Mouse (Mus musculus): ENCODE measurements around the gene Tcf15. TPM values are rescaled to one million over a fixed set of nuclear protein-coding genes. Genes with fewer than 3 reads are reported as not detected.
A peak's percentile ranks its signal among the peaks of the same experiment; 100 is the strongest.

Gene Tcf15
- polyA plus RNA-seq, 1 experiment from 2014 or later = 11.0 TPM

- Histone ChIP-seq H3K4me2 (no peak overlapping the region), H3K27ac (ENCODE audit: low read depth) (no peak overlapping the region), H3K9ac (no peak overlapping the region), H3K27me3 (ENCODE audit: insufficient read depth, low read length) (peaks cover 7% of the 10 kb centered on the region), H3K4me3 (ENCODE audit: low read depth, low read length) (no peak overlapping the region), H3K4me1 (ENCODE audit: insufficient read depth) (no peaks in the 10 kb centered on the region), H3K9me3 (ENCODE audit: low read depth, low read length) (no peaks in the 10 kb centered on the region), H3K36me3 (ENCODE audit: insufficient read depth) (no peaks in the 10 kb centered on the region)
- 7% methylated on average over 7 of the region's 7 CpGs for WGBS
- peak; percentile 100 for TF ChIP-seq CTCF (IDR thresholded peaks at IDR 0.05; ENCODE audit: low read depth)
- peak; percentile 89 for ATAC-seq (ENCODE audit: insufficient read depth)
- peak; percentile 98 for DNase-seq
These were observed 31.4 kb upstream of the Tcf15 start for GRCm38 (mm10) chr2:152111920-152112319.

DNA sequence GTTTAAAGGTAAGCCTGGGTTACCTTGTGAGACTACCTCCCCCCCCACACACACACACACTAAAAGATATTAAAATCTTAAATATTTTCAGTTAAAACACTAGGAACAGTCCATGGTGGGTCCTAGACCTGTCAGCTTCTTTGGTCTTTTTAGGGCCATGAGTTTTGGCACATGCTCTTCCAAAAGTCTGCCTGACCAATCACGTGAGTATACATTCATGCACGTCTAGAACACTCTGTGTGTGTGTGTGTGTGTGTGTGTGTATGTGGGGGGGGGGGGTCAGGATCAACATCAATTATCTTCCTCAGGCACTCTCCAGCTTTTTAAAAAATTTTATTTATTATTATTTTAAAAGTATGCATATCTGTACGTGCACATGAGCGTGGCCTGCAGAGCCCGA is 30.9 kb upstream of the Tcf15 start:
- H3K9ac ChIP-seq = no peak overlapping the region

DNA sequence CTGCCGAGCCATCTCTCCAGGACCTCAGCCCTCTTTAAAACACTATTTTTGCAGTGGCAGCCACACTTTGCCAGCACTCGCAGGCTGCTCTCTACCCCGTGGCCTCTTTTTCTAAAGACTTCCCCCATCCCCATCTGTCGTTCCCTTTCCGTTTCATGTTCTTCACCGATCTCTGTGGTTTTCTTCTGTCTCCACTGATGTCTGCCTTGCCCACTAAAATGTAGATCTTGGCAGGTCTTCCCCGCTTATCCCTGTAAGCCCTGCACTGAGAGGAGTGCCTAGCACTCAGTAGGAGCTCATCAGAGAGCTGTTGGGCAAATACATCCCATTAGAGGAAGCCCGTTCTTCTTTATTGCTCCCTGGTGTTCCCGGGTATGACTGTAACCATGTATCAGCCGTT is 30.4 kb upstream of the Tcf15 start:
- 67% methylated on average over 10 of the region's 10 CpGs for WGBS
- H3K4me3 ChIP-seq (ENCODE audit: low read depth, low read length) = no peak overlapping the region
- no peak for DNase-seq

More for the DNA sequence above, 30.9 kb upstream of the Tcf15 start:
- no peaks in the 10 kb centered on the region for H3K9me3 ChIP-seq (ENCODE audit: low read depth, low read length)
- no peak for TF ChIP-seq CTCF (IDR thresholded peaks at IDR 0.05; ENCODE audit: low read depth)
- H3K4me3 ChIP-seq (ENCODE audit: low read depth, low read length) = no peak overlapping the region
- no peak overlapping the region for H3K4me2 ChIP-seq
- 75% methylated on average over 5 of the region's 5 CpGs for WGBS
- H3K4me1 ChIP-seq (ENCODE audit: insufficient read depth) = no peaks in the 10 kb centered on the region
- ATAC-seq (ENCODE audit: insufficient read depth) = no peak
- DNase-seq = no peak
- H3K27ac ChIP-seq (ENCODE audit: low read depth) = no peak overlapping the region
- peaks cover 7% of the 10 kb centered on the region for H3K27me3 ChIP-seq (ENCODE audit: insufficient read depth, low read length)
- H3K36me3 ChIP-seq (ENCODE audit: insufficient read depth) = no peaks in the 10 kb centered on the region

DNA sequence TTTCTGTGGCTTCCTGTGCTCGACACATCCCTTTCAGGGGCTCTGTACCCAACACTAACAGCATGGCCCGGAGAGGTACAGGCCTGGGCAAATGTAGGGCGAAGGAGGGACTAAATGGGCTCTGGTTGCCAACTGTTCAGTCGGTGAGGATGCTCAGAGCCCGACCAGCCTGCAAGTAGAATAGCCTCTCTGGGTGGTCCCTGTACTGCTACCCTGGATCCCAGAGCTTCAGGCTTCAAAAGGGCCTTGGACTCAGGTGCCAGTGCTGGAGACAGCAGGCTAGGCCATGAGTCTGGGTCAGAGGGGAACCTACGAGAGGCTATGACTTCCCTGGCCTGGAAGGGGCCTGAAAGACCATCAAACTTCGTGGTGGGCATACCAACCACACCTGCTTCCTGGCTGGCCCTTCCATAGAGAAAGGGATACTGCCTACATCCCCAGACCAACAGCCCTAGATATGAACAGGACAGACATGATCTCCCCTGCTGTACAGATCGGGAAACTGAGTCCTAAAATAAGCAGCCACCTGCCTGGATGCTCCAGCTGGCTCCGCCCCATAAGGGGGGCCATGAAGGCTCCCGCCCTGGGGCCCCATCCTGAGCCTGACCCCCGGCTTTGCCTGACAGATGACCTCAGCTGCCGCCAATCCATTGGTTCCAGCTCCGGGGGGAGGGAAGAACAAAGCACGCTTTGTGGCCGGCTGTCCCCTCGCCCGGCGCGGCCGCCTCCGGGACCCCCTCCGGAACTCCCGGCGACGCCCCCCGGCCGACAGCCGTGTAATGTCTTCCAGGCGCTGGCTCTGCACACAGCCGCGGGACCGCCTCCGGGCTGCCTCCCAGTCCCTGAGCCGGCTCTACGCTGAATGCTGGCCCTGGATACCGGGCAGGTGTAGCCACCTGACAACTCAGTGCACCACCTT is 29.0 kb upstream of the Tcf15 start:
- Histone ChIP-seq H3K36me3 (ENCODE audit: insufficient read depth) (no peaks in the 10 kb centered on the region), H3K4me3 (ENCODE audit: low read depth, low read length) (no peak overlapping the region), H3K9ac (no peak overlapping the region), H3K27ac (ENCODE audit: low read depth) (no peak overlapping the region), H3K4me2 (peak overlapping the region; percentile 53), H3K27me3 (ENCODE audit: insufficient read depth, low read length) (peaks cover 7% of the 10 kb centered on the region), H3K4me1 (ENCODE audit: insufficient read depth) (no peaks in the 10 kb centered on the region), H3K9me3 (ENCODE audit: low read depth, low read length) (no peaks in the 10 kb centered on the region)
- DNase-seq (peak; percentile 40), ATAC-seq (ENCODE audit: insufficient read depth) (peak; percentile 45; the same call in 1 of the 2 replicates)
- 15% methylated on average over 34 of the region's 36 CpGs for WGBS
- no peak for TF ChIP-seq CTCF (IDR thresholded peaks at IDR 0.05; ENCODE audit: low read depth)

More for the DNA sequence above, 30.4 kb upstream of the Tcf15 start:
- Histone ChIP-seq H3K9ac (no peak overlapping the region), H3K27me3 (ENCODE audit: insufficient read depth, low read length) (peaks cover 7% of the 10 kb centered on the region), H3K4me1 (ENCODE audit: insufficient read depth) (no peaks in the 10 kb centered on the region), H3K36me3 (ENCODE audit: insufficient read depth) (no peaks in the 10 kb centered on the region), H3K27ac (ENCODE audit: low read depth) (no peak overlapping the region), H3K9me3 (ENCODE audit: low read depth, low read length) (no peaks in the 10 kb centered on the region), H3K4me2 (no peak overlapping the region)
- TF ChIP-seq CTCF (IDR thresholded peaks at IDR 0.05; ENCODE audit: low read depth) = no peak
- no peak for ATAC-seq (ENCODE audit: insufficient read depth)

GRCm38 (mm10) chr2:152117694-152118093 is 25.7 kb upstream of the Tcf15 start:
- Histone ChIP-seq H3K9ac (no peak overlapping the region), H3K27ac (ENCODE audit: low read depth) (no peak overlapping the region), H3K4me1 (ENCODE audit: insufficient read depth) (no peaks in the 10 kb centered on the region), H3K9me3 (ENCODE audit: low read depth, low read length) (no peaks in the 10 kb centered on the region), H3K4me2 (no peak overlapping the region), H3K27me3 (ENCODE audit: insufficient read depth, low read length) (peaks cover 7% of the 10 kb centered on the region), H3K4me3 (ENCODE audit: low read depth, low read length) (no peak overlapping the region), H3K36me3 (ENCODE audit: insufficient read depth) (no peaks in the 10 kb centered on the region)
- TF ChIP-seq CTCF (IDR thresholded peaks at IDR 0.05; ENCODE audit: low read depth) = no peak
- DNase-seq = no peak
- no peak for ATAC-seq (ENCODE audit: insufficient read depth)
- 79% methylated on average over 7 of the region's 7 CpGs for WGBS

- no peak for TF ChIP-seq CTCF (IDR thresholded peaks at IDR 0.05; ENCODE audit: low read depth)
- H3K9me3 ChIP-seq (ENCODE audit: low read depth, low read length) = no peaks in the 10 kb centered on the region
- H3K9ac ChIP-seq = no peak overlapping the region
- no peaks in the 10 kb centered on the region for H3K36me3 ChIP-seq (ENCODE audit: insufficient read depth)
- peaks cover 7% of the 10 kb centered on the region for H3K27me3 ChIP-seq (ENCODE audit: insufficient read depth, low read length)
- no peak overlapping the region for H3K4me3 ChIP-seq (ENCODE audit: low read depth, low read length)
- ATAC-seq (ENCODE audit: insufficient read depth) (no peak), DNase-seq (no peak)
- H3K4me2 ChIP-seq = no peak overlapping the region
- 36% methylated on average over 6 of the region's 6 CpGs for WGBS
- H3K27ac ChIP-seq (ENCODE audit: low read depth) = no peak overlapping the region
- no peaks in the 10 kb centered on the region for H3K4me1 ChIP-seq (ENCODE audit: insufficient read depth)
These were observed 24.0 kb upstream of the Tcf15 start for GRCm38 (mm10) chr2:152119228-152119865.

GRCm38 (mm10) chr2:152122896-152123295 is 20.5 kb upstream of the Tcf15 start:
- Histone ChIP-seq H3K27ac (ENCODE audit: low read depth) (no peak overlapping the region), H3K4me2 (no peak overlapping the region), H3K36me3 (ENCODE audit: insufficient read depth) (no peaks in the 10 kb centered on the region), H3K4me3 (ENCODE audit: low read depth, low read length) (no peak overlapping the region), H3K9ac (no peak overlapping the region), H3K9me3 (ENCODE audit: low read depth, low read length) (no peaks in the 10 kb centered on the region), H3K4me1 (ENCODE audit: insufficient read depth) (no peaks in the 10 kb centered on the region), H3K27me3 (ENCODE audit: insufficient read depth, low read length) (no peaks in the 10 kb centered on the region)
- DNase-seq (no peak), ATAC-seq (ENCODE audit: insufficient read depth) (no peak)
- TF ChIP-seq CTCF (IDR thresholded peaks at IDR 0.05; ENCODE audit: low read depth) = no peak
- WGBS = 64% methylated on average over 9 of the region's 9 CpGs

Measured in lung, embryonic 14.5 days (tissue).